Mouse (Mus musculus) lung, postnatal 10 days (tissue): ENCODE measurements at regions not wholly inside any gene's neighbourhood (a gene's known extent, or its start where the extent isn't known, plus 50 kb on each side); places are given as distances from the start of the nearest gene placed in this dataset.

Experiments
- DNase-seq: peaks from one replicate; pipeline ENCODE4 v3.0.0; 2021

GRCm38 (mm10) chr2:9694178-9694577 lies 186.9 kb upstream of the 4930412O13Rik start:
- DNase-seq = no peak

- DNase-seq = no peak
These were observed 183.3 kb upstream of the 4930412O13Rik start for GRCm38 (mm10) chr2:9697591-9698345.

DNA sequence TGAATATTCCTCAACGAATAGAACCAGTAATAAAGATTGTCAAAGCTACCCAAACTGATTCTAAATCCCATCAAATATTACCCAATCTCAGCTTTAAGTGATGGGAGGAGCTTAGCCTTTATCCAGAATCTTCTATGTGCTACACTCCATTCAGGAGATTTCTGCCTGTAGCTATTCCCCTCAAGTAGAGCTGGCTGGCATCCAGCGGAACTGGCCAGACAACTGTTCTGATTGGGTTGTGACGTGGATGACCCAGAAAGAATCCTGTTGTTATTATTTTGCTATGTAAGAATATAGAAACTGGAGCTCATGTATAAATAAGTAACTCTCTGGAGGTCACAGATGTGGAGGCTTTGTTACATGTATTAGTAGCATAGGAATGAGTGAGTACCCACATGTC lies 176.8 kb upstream of the 4930412O13Rik start:
- DNase-seq = peak; percentile 9

DNA sequence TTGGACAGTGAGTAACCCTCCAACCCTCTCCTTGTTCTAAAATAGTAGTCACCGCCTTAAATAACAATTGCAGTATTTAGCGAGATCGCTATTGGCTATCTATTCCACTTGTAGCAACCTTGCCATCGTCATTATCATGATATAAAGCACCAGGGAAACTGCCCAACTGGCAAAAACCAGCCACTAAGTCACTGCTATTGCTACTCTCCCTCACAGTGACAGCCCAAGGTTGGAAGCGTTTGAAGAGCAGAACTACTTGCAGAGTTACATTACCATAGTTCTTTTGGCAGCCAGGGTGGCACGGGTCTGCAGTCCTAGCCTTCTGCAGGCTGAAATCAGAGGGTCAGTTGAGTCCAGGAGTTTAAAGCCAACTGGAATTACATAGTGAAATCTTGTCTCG lies 171.6 kb upstream of the 4930412O13Rik start:
- DNase-seq = no peak

- DNase-seq = no peak
These were observed 163.1 kb upstream of the 4930412O13Rik start for GRCm38 (mm10) chr2:9717904-9718303.

DNA sequence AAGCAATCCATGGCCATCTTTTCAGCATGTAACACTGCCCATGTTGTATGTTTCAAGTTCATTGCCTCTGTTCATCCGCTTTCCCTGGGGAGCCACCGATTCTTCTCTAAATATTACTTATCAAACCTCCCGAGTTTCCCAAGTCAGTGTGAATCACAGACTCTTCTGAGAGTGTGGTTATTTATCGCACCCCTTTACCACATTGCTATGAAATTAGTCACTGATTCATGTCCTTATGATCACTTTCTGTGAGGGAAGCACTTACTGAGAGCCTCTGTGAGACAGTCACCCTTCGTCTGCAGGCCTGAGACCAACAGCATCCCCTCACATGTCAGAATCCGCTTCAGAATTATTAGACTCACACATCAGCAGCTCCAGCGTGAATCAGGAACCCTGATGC lies 147.8 kb upstream of the 4930412O13Rik start:
- DNase-seq = no peak

DNA sequence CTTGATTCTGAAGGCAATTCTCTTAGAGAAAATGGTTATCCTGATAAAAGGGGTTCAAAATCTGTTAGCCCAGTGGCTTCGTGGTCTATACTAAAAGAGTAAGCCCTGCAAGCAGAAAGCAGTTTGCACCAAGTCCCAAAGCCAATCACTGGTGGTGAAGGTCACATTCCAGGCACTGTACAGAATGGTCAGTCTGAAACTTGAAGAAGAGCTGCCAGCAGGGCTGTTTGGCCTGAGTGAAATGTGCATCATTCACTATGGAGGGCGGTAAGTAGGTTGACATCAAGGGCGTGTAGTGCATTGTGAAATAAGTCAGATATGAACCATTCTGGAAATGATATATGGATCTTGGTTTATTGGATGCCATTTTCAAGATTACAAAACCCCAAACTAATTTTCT lies 136.9 kb upstream of the 4930412O13Rik start:
- no peak for DNase-seq

DNA sequence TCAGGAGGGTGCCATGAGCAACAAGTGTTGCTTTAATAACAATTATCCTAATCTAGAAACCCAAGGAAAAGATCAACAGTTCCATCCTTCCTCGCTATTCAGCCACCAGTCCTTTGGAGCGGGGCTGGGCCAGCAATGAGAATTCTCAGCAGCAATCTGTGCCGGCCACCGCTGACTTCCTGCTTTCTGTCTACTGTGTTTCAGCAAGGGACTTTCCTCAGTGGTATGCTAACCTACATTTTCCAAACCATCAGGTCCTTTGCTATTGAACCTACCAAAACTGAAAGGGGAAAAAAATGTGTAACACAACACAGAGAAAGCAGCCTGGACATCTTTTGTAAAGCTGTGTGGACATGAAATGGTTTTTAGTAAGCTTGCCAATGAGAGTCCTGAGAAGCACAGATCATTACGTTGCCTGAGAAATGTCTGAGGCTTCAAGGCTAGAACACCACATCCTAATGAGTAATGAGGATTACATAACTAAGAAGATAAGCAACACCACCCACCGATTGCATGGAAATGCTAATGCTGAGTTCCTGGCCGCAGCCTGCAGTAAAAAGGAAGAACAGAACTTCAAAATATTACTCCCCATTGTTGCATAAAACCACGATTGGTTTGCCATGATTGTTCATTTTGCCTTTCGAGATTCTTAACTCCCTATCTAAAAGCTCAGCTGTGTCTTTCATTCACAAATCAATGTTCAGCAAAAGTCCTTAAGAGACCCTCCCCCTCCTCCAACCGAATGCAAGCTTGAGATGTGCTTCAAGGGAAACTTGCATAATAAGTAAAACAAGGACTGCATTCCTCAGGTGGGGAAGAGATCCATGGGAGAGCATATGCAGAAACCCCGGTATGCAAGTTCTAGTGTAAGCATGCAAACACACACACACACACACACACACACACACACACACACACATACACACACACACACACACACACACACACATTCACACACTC lies 130.9 kb upstream of the 4930412O13Rik start:
- DNase-seq = peak; percentile 5

- DNase-seq = no peak
These were observed 127.4 kb upstream of the 4930412O13Rik start for GRCm38 (mm10) chr2:9753691-9754090.

GRCm38 (mm10) chr2:9754153-9754552 lies 126.9 kb upstream of the 4930412O13Rik start:
- no peak for DNase-seq

- no peak for DNase-seq
These were observed 123.2 kb upstream of the 4930412O13Rik start for GRCm38 (mm10) chr2:9757770-9758420.

DNA sequence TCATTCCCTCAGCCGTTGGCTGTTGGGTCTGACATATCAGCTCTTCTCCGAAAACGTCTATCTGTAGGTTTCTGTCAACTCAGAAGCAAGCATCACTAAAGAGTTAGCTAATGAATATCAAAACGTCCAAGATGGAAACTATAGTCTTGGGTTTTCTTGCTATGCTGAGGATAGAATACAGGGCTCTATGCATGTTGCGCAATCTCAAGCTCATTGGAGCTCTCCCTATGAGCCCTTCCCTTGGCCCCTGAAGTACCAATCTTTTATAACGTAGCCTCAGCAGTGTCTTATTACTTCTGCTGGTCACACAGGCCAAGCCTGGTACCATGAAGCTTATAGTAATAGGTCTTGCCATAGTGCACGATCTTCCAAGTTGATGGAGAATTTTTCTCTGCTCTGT lies 122.1 kb upstream of the 4930412O13Rik start:
- no peak for DNase-seq

GRCm38 (mm10) chr2:9759389-9760104 lies 121.5 kb upstream of the 4930412O13Rik start:
- no peak for DNase-seq

- no peak for DNase-seq
These were observed 100.9 kb upstream of the 4930412O13Rik start for GRCm38 (mm10) chr2:9780159-9780558.

DNA sequence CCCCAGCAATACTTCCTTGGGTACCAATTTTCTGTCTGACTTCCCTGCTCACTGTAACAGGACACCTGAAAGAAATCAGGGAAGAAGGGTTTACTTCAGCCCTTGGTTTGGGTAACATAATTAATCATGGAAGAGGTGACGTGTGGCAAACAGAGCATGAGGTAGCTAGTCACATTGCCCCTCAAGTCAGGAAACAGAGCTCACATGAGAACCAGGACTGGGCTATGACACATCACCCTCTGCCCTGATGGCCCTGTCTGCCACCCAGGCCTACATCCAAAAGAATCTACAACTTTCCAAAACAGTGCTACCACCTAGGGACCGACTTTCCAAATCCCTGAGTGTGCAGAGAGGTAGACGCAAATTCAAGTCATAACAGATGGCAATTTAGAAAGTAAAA lies 98.4 kb upstream of the 4930412O13Rik start:
- DNase-seq = no peak

DNA sequence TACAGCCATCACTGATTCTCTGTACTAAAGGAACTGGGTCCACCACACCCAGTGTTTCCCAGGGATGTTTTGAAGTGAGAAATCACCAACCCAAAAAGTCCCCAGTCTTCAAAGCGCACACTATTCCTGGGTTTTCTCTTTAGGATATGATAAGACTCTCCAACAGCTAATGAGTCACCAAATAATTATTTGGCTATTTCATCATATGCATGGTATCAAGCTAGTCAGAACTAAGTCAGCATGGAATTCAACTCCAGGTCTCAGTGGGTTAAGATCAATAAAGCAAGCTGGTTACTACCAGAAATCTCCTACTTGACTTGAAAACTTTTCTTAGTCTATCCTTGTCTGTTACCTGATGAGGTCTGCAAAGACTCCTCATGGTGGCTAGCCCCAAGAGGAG lies 89.1 kb upstream of the 4930412O13Rik start:
- no peak for DNase-seq

GRCm38 (mm10) chr2:9792381-9792780 lies 88.7 kb upstream of the 4930412O13Rik start:
- DNase-seq = no peak

- no peak for DNase-seq
These were observed 85.7 kb upstream of the 4930412O13Rik start for GRCm38 (mm10) chr2:9795401-9795800.

DNA sequence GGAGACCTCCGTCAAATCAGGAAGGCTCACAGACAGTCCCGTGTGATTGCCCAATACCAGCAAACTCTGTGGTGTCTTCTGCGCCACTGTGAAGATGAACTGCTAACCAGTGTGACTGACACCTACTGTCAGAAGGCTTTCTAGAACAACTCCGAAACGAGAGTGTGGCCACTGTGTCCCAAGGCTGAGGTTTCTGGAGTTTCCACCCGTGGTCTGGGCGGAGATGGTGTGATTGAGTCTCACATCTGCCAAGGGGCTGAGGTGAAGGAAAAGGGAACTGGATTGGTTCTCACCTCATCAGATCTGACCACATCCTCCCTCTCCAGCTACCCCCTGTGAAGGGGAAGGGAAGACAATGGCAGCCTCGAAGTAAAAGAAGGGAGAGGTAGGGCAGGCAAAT lies 79.6 kb upstream of the 4930412O13Rik start:
- DNase-seq = no peak

DNA sequence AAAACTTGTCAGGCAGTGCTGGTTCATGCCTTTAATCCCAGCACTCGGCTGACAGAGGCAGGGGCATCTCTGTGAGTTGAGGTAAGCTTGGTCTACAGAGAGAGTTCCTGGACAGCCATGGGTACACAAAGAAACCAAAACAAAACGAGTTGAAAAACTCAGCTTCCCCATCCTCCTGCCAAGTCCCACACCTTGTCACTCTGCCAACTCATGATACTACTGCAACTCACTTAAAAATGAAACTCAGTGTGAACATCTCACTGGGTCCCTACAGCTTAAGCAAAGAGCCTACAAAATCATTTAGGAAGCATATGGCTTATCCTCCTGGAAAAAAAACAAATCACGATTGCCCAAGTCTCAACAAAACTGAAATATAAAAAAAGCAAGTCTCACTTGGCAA lies 76.7 kb upstream of the 4930412O13Rik start:
- peak; percentile 56 for DNase-seq

DNA sequence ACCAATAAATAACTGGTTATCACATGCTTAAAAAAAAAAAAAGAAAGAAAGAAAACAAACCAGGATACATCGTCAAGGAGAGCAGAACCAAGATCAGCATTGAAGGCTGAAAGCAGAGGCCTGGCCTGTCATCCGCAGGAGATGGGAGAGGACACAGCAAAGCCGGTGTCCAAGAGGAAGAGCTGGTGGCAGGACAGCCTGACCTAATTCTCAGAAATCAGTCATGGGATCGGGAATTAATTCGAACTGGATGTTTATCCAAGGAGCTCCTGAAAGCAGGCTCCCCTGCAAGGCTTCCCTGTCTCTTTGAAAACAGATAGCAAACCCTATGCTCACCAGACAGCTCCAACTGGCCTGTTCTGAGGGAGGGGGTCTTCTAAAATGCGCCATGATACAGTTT lies 75.5 kb upstream of the 4930412O13Rik start:
- DNase-seq = no peak
